Mouse (Mus musculus) right cerebral cortex, postnatal 4 days (tissue): Measurements from ENCODE around the gene Tldc1.

Experiments
- DNase-seq: peaks from one replicate; pipeline ENCODE4 v3.0.0-alpha.2; 2022

The Tldc1 gene

DNA sequence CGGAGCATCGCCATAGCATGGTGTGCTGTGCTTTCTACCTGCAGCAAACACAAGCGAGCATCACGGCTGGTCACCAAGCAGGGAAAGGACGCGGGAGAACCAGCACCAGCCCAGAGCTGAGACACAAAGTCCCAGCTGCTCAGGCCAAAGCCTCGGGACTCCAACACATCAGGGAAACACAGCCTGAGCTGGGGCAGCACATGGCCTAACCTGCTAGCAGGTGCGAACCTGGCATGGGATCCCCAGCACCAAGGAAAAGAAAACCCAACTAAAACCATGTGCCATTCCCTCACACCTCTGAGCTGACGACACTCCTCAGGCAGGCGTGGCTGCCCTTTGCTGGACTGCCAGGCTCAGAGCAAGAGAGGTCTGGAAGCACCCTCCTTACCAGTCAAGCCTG, 12.9 kb downstream of the Tldc1 start:
- no peak for DNase-seq

DNA sequence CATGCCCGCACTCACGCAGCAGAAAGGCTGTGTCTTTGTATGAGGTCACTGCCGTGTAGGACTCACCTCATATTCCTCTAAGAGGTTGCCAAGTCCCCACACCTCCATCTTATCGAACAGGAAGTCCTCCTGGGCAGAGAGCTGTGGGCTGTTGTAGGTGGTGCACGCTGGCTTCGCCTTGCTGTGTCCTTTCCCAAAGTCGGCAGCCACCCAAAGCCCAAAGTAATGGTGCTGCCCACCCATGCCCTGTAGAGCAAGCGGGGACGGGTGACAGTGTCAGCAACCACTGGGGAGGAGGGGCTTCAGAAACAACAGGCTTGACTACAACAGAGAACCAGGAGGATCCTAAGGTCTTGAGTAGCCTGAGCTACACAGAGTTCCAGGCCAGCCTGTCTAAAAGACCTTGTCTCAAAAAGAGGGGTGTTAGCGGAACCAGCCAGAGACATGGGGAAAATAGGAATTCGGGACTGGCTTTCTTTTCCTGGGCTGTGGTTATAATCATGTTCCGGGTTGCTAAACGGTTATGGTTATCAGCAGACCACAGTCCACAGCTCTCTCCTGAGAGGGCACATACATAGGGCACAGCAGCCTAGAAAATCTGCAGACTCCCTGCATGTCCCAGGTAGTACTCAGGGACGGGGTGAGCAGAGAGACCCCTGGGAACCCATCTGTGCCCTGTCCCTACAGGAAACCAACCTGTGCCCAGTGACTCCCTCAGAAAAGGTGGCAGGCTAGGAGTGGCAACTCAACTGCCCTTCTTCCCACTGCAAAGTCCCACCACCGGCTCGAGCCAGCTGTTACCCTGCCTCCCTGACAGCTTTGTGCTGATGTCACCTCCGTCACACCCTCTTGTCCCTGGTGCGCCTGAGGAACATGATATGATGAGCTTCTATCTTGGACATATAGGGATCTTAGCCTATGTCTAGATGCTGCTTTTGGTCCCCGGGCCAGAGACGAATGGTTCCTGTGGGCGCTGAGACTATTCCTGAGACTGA, 15.7 kb downstream of the Tldc1 start:
- no peak for DNase-seq

DNA sequence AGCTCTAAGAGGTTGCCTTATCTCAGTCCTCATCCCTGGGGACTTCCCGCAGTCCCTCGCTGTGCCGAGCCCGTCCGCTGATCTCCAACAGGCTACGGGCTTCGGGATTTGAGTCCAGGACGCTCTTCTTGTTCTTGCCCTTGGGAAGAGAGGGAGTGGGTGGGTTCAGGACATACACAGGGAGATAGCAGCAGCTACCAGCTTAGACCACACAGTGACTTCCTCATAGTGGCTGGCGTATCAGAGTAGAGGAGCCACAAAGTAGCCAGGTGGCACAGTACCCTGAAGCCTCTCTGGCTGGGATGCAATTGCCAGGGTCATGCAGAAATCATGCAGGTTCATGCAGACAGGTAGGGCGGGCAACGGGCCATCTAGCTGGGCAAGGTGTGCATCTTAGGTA, 16.5 kb downstream of the Tldc1 start:
- no peak for DNase-seq

DNA sequence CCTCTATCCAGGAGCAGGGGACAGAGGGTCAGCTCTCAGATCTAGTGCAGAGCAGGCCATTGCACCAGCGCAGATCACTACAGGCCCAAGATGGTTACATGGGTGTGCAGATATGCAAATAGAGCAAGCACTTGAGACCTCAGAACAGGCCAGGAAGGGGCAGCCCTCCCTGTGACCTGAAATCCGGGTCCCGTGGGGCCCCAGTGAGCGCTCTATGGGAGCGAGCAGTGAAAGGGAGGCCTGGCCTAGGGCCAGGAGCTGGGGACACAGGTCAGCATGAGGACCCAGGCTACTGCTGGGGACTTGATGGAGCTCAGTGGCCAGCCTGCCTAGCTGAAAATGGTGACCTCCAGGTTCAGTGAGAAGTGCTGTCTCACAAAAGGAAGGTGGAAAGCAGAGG, 21.7 kb downstream of the Tldc1 start:
- DNase-seq = no peak

DNA sequence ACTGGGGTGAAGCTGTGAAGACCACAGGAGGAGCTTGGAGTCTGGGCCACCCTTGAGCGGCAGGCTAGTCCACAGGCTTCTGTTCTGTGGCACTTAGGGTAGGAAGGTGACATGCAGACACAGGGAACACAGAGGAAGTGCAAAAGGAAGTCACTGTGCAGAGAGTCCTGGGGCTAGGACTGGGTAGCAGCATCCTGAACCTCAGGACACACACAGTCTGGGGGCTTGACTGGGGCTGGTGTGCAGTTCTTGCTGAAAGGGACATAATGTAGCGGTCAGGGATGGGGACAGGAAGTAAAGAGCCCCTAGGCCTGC, 22.1 kb downstream of the Tldc1 start:
- DNase-seq = no peak

DNA sequence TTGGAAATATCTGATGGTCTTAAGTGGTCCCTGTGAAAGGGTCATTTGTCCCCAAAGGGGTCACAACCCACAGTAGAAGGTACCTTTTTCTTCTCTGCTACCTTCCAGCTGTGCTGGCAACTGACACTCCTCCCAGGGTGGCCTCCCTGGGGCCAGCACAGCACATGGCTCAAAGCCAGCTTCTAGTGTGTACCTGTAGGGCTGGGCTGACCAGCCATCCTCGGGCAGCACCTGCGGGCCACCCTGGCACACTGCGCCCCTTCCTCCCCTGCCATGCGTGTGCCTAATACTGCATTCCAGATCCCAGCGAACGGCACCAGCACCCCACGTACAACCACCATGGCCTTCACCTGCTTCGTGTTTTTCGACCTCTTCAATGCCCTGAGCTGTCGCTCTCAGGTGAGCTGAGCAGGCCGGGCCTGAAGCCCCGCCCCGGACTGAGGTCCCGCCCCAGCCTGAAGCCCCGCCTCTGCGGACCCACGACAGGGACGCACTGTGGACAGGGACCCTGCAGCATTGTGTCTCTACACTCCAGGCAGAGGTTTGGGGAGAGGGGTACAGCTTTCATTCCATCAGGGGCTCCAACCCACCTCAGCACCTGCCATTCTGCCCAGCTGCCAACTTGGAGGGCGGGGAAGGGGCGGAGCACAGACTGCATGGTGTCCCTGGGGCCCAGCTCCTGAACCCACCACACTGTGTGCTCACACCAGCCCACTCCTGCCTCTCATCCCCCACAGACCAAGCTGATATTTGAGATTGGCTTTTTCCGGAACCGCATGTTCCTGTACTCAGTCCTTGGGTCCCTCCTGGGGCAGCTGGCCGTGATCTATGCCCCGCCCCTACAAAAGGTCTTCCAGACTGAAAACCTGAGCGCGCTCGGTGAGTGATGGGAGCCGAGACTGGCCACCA, 22.7 kb downstream of the Tldc1 start:
- DNase-seq = no peak

DNA sequence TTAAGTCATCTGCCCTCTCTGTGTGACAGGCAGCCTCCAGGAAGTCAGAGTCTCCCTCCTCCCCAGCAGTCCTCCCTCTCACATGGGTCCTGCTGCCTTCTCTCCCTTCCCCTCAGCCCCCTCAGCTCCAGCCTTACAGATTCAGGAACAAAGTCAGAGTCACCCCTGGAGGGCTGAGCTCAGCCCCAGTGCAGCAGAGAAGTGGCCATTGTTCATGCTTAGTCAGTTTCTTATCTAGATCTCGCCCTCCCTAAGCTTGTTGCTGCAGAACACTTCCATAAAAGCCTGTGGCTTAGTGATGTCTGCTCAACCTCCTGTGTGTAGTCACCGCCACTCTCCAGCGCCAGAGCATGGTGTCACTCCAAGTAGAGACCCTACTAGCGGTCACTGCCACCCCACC, 33.6 kb downstream of the Tldc1 start:
- DNase-seq = no peak

DNA sequence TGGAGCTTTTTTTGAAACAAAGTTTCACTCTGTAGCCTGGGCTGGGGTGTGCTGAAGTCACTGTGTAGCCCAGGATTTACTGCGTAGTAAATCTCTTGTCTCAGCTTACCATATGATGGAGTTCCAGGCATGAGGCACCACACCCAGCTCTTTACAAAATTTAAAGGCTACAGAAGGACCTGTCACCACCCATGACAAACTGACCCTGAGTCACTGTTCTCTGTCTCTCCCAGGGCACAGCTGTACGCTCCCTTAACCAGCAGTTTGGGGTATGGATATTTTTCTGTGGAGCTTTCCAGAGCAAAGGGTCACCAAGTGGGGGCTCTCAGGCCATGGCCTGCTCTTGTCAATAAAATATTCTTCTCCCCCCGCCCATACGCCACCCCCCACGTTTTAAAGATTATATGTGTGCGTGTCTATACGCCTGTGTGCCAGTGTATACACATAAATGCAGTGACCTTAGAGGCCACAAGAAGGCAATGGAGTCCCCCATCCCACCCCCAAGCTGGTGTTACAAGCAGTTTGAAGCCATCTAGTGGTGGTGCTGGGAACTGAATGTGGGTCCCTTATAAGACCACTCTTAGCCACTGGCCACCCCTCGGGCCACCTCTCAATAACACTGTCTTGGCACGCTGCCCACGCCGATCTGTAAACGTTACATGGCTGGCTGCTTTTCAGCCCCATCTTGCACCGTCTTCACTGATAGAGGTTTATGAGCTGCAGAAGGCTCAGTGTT, 34.8 kb downstream of the Tldc1 start:
- DNase-seq = peak; percentile 65

DNA sequence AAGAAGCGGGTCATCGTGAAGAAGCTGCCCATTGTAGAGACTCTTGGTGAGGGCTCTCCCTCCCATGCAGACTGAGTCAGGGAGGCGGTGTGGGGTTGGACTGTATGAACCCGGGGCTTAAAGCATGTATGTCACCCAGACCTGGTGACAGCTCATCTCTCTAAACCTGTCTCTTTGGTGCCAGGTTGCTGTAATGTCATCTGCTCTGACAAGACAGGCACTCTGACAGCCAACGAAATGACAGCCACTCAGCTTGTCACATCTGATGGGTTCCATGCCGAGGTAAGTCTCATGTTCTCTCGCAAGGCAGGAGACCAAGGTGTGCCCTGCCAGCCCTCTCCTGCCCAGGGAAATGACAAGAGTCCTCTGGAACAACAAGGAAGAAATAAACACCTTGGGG, 35.8 kb downstream of the Tldc1 start:
- no peak for DNase-seq

DNA sequence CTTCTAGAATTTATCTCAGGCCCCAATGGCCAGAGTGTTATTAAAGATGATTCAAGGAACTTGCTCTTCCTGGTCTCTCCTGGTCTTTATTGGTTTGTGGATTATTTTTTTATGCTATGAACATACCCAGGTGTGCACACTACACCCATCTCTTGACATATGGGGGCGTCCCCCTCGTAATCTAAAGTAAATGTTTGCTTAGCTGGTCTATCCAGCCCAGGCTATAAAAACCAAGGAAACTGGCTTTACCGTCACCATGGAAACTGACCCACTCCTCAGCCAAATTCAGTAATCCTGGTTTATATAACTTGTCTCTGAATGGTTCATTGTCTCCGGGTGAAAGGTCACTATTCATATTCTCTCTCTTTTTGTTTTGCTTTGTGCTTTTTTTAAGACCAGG, 37.6 kb downstream of the Tldc1 start:
- DNase-seq = no peak

DNA sequence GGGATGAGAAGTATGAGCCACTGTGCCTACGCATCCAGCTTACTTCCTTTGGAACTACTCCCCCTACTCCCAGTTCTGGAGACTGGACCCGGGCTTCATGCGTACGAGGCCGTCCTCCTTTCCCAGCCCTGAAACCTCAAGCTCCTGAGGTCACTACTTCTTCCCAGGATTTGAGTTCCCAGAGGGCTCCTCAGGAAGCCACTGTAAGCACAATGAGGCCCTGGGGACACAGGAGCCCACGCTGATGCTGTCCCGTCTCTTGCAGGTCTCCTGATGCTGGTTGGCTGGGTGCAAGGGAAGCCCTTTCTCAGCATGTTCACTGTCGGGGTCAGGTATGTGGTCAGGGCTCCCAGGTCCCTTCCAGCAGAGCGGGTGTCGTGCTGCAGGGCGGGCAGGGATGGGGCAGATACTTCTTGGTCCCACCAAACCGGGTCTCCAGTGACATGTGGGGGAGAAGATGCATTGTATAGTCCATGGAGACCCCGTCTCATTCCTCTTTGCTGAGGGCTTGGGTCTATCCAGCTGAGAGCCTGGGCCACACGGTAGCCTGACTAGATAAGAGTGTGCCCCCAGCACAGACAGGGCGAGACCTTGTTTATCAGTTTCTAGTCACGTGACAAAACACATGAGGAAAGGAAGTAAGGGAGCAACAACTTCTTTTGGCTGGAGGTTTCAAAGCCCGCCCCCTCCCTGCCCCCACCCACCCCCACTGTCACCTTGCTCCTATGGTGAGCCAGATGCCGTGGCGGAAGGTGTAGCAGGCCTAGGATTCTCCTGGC, 39.9 kb downstream of the Tldc1 start:
- no peak for DNase-seq

DNA sequence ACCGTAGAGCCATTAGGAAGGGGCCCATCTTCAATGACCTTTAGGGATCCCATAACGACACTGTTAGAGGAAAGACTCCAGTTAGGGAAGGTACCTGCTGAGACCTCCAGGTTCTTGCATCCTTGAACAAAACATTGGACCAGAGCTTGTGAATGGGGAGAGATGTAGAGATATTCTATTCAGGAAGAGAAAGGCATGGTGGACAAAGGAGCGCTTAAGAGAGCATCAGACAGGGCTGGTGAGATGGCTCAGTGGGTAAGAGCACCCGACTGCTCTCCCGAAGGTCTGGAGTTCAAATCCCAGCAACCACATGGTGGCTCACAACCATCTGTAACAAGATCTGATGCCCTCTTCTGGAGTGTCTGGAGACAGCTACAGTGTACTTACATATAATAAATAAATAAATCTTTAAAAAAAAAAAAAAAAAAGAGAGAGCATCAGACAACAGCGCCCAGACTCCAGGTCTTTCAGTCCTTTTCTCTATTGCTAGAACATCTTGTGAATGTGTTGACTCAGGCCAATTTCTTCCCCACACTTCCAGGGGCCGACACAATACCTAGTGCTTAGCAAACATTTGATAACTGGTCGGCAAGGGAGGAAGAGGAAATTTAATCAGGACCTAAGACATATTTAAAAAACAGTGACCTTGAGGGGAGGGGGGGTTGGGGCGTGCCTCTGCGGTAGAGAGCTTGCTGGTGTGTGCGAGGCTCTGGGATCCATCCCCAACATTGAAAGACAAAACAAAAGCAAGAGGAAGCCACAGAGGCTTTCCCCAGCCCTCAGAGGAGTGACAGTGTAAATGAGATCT, 40.9 kb downstream of the Tldc1 start:
- no peak for DNase-seq

DNA sequence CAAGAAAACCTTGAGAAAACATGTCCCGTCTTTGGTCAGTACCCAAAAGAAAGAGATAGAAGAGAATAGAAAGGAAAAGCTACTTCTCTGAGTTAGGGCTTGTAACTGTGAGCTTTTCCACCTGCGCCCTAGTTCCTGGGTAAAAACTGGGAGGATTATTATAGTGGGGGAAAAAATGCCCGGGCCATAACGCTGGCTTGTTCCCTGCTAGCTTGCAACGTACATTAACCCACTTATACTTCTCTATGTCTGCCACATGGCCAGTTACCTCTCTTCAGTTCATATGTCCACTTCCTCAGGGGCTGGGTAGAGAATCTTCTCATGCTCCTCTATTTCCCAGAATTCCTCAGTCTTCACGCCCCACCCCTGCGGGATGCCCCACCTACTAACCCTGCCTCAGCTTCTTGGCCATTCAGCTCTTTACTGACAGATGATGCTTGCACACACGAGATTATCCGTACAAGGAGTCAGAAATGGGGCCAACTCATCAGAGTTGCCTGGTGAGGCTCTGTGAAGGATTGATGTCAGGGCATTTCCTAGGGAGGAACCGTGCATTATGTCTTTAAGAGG, 41.8 kb downstream of the Tldc1 start:
- DNase-seq = no peak

DNA sequence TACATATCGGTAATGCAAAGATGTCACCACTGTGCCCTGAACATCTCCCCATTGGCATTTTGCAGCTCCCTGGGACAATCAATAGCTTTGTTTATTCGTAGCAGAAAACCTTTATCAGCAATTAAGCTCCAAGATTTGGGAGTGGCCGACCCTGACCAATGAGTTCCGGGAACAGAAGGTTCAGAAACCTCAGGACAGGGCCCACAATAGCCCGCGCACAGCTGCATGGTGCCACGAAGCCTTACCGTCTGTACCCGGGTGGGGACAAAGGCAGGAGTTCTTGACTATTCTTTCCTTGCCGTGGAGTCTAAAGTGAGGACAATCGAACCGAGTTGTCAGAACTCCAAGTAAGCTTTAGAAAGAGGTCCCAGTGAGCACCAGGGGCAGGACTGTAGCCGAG, 46.1 kb downstream of the Tldc1 start:
- no peak for DNase-seq

DNA sequence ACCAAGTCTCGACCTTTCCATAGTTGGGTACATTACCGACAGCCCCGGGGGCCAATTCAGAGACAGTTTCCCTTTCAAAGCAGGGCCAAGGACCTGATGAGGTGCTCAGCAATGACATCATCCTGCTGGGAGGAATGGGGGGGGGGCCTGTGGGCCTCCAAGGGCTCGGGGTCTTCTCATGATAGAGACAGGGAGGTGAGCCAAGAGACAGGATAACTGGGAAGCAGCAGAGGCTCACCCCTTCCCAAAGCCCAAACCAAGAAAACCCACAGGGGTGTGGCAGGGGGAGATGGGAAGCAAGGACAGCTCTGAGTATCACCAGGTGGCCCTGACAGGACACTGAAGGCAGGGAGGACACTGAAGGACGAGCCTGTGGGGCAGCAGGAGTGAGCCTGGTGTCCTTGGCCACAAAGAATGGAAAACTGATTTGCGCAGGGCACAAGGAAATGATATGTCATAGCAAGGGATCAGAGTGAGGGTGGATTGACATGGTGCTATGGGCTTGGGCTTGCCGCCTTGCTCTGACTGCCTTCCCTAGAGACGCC, 49.8 kb downstream of the Tldc1 start:
- no peak for DNase-seq

DNA sequence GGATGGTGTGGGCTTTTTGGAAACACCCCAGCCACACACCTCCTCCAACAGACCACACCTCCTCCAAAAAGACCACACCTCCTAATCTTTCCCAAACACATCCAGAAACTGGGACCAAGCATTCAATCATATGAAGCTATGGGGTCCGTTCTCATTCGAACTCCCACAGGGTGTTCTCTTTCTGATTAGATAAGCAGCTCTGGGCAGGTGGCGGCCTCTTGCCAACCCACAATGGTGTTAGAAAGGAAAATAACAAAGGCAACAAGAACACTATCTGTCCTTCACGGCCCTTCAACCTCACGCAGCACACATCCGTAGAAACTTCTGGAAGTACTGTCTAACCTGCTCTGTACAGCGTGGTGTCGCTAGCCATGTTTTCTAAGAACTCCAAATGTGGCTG, 51.1 kb downstream of the Tldc1 start:
- DNase-seq = no peak

DNA sequence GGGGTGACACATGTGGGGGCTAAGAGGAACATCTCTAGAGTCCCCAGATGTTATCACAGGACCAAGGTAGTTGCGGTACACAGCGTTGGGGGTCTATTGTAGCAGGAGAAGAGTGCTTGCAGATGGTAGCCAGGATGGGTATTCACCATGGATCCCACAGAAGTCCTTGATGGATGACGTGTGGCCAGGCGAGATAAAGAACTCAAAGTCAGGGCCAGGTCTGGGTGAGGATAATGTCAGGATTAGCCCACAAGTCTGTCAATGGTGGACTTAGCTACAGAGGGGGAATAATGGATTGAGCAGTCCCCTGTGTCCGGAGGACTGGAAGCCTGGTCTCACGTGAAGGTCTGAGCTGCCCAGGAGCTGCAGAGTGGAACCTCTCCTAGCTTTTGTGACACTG, 53.6 kb downstream of the Tldc1 start:
- no peak for DNase-seq

DNA sequence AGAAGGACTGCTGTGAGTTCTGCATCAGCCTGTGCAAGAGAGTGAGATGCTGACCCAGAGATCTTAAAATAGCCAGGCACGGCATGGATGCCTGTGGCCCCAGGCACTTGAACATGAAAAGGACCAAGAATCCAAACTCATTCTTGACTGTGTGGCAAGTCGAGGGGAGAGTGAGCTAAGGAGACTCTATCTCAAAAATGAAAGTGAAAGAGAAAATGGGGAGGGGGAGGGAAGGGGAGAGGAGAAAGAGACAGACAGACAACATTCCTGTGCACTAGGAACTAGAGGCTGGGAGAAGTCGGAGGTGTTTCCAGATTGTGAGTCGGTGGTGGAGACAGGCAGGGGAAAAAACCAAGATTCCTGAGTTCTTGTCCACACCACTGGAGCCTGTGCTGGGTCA, 54.5 kb downstream of the Tldc1 start:
- no peak for DNase-seq

DNA sequence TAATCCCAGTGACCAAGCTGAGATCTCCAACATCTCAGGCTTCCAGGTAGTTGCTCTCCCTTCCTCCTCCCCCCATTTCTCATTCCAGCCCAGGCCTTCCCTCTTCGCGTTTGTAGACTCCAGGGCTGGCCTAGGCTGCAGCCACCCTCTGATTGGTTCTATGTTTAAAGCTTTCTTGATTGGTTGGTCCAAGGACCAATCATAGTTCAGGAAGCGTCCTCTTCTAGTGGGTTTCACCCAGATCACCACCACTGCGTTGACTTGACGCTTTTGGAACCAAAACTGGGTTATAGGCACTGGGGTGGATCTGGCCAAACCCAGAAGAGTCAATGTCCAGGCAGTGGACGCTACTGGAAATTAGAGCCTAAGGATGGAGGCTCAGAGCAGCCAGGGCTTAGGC, 55.9 kb downstream of the Tldc1 start:
- no peak for DNase-seq

DNA sequence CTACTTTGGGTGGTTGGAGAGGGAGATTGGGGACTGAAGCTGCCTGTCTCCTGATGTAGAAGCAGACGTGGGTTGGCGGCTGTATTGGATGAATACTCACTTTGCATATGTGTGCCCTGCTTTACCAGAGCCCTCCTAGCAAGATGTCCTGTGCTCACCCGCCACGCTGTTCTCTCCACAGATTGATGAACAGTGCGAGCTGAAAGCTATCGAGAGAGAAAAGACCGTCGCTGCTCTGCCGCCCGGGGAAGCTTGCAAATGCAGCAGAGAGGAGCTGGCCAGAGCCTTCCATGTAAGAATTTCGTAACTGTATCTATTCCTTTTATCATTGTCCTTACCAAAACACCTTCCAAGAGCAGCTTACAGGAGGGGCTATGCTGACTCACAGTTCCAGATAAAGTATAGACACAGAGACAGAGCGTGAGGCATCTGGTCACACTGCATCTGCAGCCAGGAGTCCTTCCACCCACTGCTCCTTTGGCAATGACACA, 59.2 kb downstream of the Tldc1 start:
- DNase-seq = peak; percentile 9

DNA sequence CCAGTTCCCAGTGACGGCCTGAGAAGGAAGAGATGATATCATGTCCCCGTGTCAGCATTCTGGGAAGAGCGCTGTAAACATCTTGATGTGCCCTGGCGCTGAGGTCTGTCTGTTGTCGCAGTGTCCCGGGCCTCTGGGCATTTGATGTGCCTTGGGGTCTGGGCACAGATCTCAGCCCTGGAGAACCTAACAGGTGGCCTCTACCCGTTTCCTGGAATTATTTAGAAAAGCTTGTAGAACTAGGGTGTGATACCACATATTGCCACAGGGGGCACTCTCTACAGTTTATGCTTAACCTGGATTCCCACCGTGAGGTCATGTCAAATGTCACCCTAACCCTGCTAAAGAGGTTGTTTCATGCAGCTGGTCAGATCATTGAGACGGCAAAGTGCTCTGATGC, 60.5 kb downstream of the Tldc1 start:
- no peak for DNase-seq
